Mouse (Mus musculus) midbrain, embryonic 14.5 days (tissue): ENCODE measurements around the gene Cd200r1. TPM values are rescaled to one million over a fixed set of nuclear protein-coding genes. Genes with fewer than 3 reads are reported as not detected.

Experiments
- ATAC-seq: fragments of 200-750 bp; cut with Nextera tagmentation; 2 replicates; pipeline ENCODE4 v1.8.0; 2017; ENCODE audit warnings: moderate number of reproducible peaks, moderate library complexity; ENCODE audit not compliant: low FRiP score, low TSS enrichment
- DNase-seq: peaks from one replicate; pipeline ENCODE4 v3.0.0-alpha.2; 2015
- H3K27ac ChIP-seq: fragments of 300-500 bp; sonication (generic); replicated peaks from 2 replicates; pipeline ENCODE4 v1.5.1; 2014; ENCODE audit warnings: mild to moderate bottlenecking, low read depth, low read length, moderate library complexity
- H3K27me3 ChIP-seq: fragments of 300-500 bp; sonication (generic); 2 replicates; pipeline ENCODE4 v1.6.1; 2014; ENCODE audit warnings: low read length, control low read depth, mixed read lengths; ENCODE audit not compliant: control insufficient read depth, insufficient read depth
- H3K36me3 ChIP-seq: fragments of 300-500 bp; sonication (generic); 2 replicates; pipeline ENCODE4 v1.6.1; 2014; ENCODE audit warnings: low read length, control low read depth; ENCODE audit not compliant: control insufficient read depth, insufficient read depth
- H3K4me1 ChIP-seq: fragments of 300-500 bp; sonication (generic); 2 replicates; pipeline ENCODE4 v1.6.1; 2014; ENCODE audit warnings: mild to moderate bottlenecking, antibody characterized with exemption, low read length, control low read depth; ENCODE audit not compliant: control insufficient read depth, insufficient read depth
- H3K4me2 ChIP-seq: fragments of 300-500 bp; sonication (generic); 2 replicates; pipeline ENCODE4 v1.6.1; 2014; ENCODE audit warnings: mild to moderate bottlenecking, low read length, moderate library complexity
- H3K4me3 ChIP-seq: fragments of 300-500 bp; sonication (generic); replicated peaks from 2 replicates; pipeline ENCODE4 v1.5.1; 2014; ENCODE audit warnings: low read depth, low read length
- H3K9ac ChIP-seq: fragments of 300-500 bp; sonication (generic); replicated peaks from 2 replicates; pipeline ENCODE4 v1.6.1; 2014; ENCODE audit warnings: mild to moderate bottlenecking, low read length, moderate library complexity
- H3K9me3 ChIP-seq: fragments of 300-500 bp; sonication (generic); 2 replicates; pipeline ENCODE4 v1.6.1; 2016; ENCODE audit warnings: low read length, control low read depth, mixed read lengths; ENCODE audit not compliant: control insufficient read depth
- WGBS: fragments of 180-500 bp; shearing (Covaris S2); extraction: QIAGEN DNeasy Blood & Tissue Kit; methylation state at CpG from one replicate; pipeline ENCODE4 v1.1.7; 2014; 5-methylcytosine and 5-hydroxymethylcytosine counted together
- polyA plus RNA-seq: library from polyadenylated mRNA; unstranded; fragments of >200 nt; fragmentation: Nextera tagmentation; extraction: Ambion mirVana; gene quantifications from 2 replicates; pipeline ENCODE4 v1.2.1, GENCODE M21; 2014

Gene Cd200r1
- 0.61 TPM in 1 of 2 replicates, not detected in the other for polyA plus RNA-seq

- WGBS = 83% methylated on average over 22 of the region's 22 CpGs
- no peak for DNase-seq
- Histone ChIP-seq H3K27me3 (no peaks in the 10 kb centered on the region), H3K4me3 (no peak within 1 kb of the TSS), H3K4me1 (no peaks in the 10 kb centered on the region), H3K27ac (no peak within 1 kb of the TSS), H3K36me3 (no peaks in the 10 kb centered on the region), H3K9me3 (no peaks in the 10 kb centered on the region), H3K4me2 (no peak within 1 kb of the TSS), H3K9ac (no peak within 1 kb of the TSS)
- ATAC-seq = no peak
Measured at GRCm38 (mm10) chr16:44765555-44766319, at the start of gene Cd200r1. Gene Cd200r1 (plus strand): TSS chr16:44765736.

GRCm38 (mm10) chr16:44716305-44717140 lies 49.0 kb upstream of the Cd200r1 start:
- H3K27ac ChIP-seq = no peak overlapping the region; the same call in 1 of the 2 replicates
- H3K9ac ChIP-seq = no peak overlapping the region; the same call in 1 of the 2 replicates
- H3K4me3 ChIP-seq = no peak overlapping the region
- peak overlapping the region; percentile 20; the same call in 1 of the 2 replicates for H3K4me2 ChIP-seq
- DNase-seq (peak; percentile 85), ATAC-seq (peak; percentile 73)
- no peaks in the 10 kb centered on the region for H3K27me3 ChIP-seq
- peaks cover 6% of the 10 kb centered on the region; the same call in 1 of the 2 replicates for H3K4me1 ChIP-seq
- WGBS = 23% methylated on average over 10 of the region's 10 CpGs
- no peaks in the 10 kb centered on the region for H3K36me3 ChIP-seq
- H3K9me3 ChIP-seq = no peaks in the 10 kb centered on the region

- Histone ChIP-seq H3K27me3 (no peaks in the 10 kb centered on the region), H3K4me3 (no peak overlapping the region), H3K9ac (no peak overlapping the region), H3K27ac (no peak overlapping the region), H3K36me3 (no peaks in the 10 kb centered on the region), H3K4me1 (peaks cover 6% of the 10 kb centered on the region; the same call in 1 of the 2 replicates), H3K9me3 (no peaks in the 10 kb centered on the region), H3K4me2 (no peak overlapping the region)
- 70% methylated on average over 2 of the region's 2 CpGs for WGBS
- DNase-seq (no peak), ATAC-seq (peak; percentile 46)
Measured at GRCm38 (mm10) chr16:44717141-44717634, 48.3 kb upstream of the Cd200r1 start.

GRCm38 (mm10) chr16:44717838-44718237 lies 47.7 kb upstream of the Cd200r1 start:
- Histone ChIP-seq H3K9me3 (no peaks in the 10 kb centered on the region), H3K4me1 (peaks cover 6% of the 10 kb centered on the region; the same call in 1 of the 2 replicates), H3K9ac (no peak overlapping the region), H3K4me3 (no peak overlapping the region), H3K27me3 (no peaks in the 10 kb centered on the region), H3K36me3 (no peaks in the 10 kb centered on the region), H3K27ac (no peak overlapping the region), H3K4me2 (no peak overlapping the region)
- 73% methylated on average over 2 of the region's 2 CpGs for WGBS
- ATAC-seq (no peak), DNase-seq (peak; percentile 45)

- no peak overlapping the region for H3K27ac ChIP-seq
- no peak overlapping the region for H3K4me2 ChIP-seq
- H3K36me3 ChIP-seq = no peaks in the 10 kb centered on the region
- H3K4me1 ChIP-seq = peaks cover 6% of the 10 kb centered on the region
- H3K4me3 ChIP-seq = no peak overlapping the region
- H3K27me3 ChIP-seq = no peaks in the 10 kb centered on the region
- no peak for ATAC-seq
- 72% methylated on average over 7 of the region's 7 CpGs for WGBS
- no peak overlapping the region for H3K9ac ChIP-seq
- H3K9me3 ChIP-seq = no peaks in the 10 kb centered on the region
- DNase-seq = no peak
Measured at GRCm38 (mm10) chr16:44719349-44719748, 46.2 kb upstream of the Cd200r1 start.

- peak; percentile 67 for DNase-seq
- ATAC-seq = no peak
- no peaks in the 10 kb centered on the region for H3K27me3 ChIP-seq
- H3K27ac ChIP-seq = no peak overlapping the region
- no peaks in the 10 kb centered on the region for H3K9me3 ChIP-seq
- WGBS = 78% methylated on average over 3 of the region's 3 CpGs
- H3K4me1 ChIP-seq = peaks cover 10% of the 10 kb centered on the region
- no peak overlapping the region for H3K4me2 ChIP-seq
- H3K4me3 ChIP-seq = no peak overlapping the region
- H3K9ac ChIP-seq = no peak overlapping the region
- no peaks in the 10 kb centered on the region for H3K36me3 ChIP-seq
Measured at GRCm38 (mm10) chr16:44720518-44720917, 45.0 kb upstream of the Cd200r1 start.

GRCm38 (mm10) chr16:44722666-44723065 lies 42.9 kb upstream of the Cd200r1 start:
- 89% methylated on average over 2 of the region's 2 CpGs for WGBS
- Histone ChIP-seq H3K27ac (no peak overlapping the region), H3K36me3 (peaks cover 2% of the 10 kb centered on the region; the same call in 1 of the 2 replicates), H3K4me1 (peaks cover 6% of the 10 kb centered on the region), H3K27me3 (no peaks in the 10 kb centered on the region), H3K9ac (no peak overlapping the region), H3K9me3 (no peaks in the 10 kb centered on the region), H3K4me3 (no peak overlapping the region), H3K4me2 (no peak overlapping the region)
- DNase-seq (no peak), ATAC-seq (no peak)

- no peaks in the 10 kb centered on the region for H3K27me3 ChIP-seq
- ATAC-seq = peak; percentile 98
- under 1% methylated on average over 64 of the region's 64 CpGs for WGBS
- H3K4me2 ChIP-seq = peak within 1 kb of the TSS; percentile 67
- peaks cover 6% of the 10 kb centered on the region for H3K4me1 ChIP-seq
- H3K9ac ChIP-seq = peak within 1 kb of the TSS; percentile 71
- DNase-seq = peak; percentile 95
- peak within 1 kb of the TSS; percentile 71 for H3K4me3 ChIP-seq
- peaks cover 7% of the 10 kb centered on the region; the same call in 1 of the 2 replicates for H3K36me3 ChIP-seq
- peak within 1 kb of the TSS; percentile 90 for H3K27ac ChIP-seq
- no peaks in the 10 kb centered on the region for H3K9me3 ChIP-seq
Measured at GRCm38 (mm10) chr16:44724083-44724787, 41.3 kb upstream of the Cd200r1 start, which contains the start of gene Nepro. Gene Nepro (plus strand): TSS chr16:44724301.
